Mouse (Mus musculus) erythroblast, adult 5-6 weeks (primary cell): Measurements from ENCODE around the gene Wasl. TPM values are rescaled to one million over a fixed set of nuclear protein-coding genes. Genes with fewer than 3 reads are reported as not detected.
A peak's percentile ranks its signal among the peaks of the same experiment; 100 is the strongest.

Source experiments
- ATAC-seq: replicated peaks from 2 replicates; pipeline ENCODE4 v1.8.0; 2016; ENCODE audit warnings: moderate number of reproducible peaks, mild to moderate bottlenecking, moderate TSS enrichment, inconsistent platforms; ENCODE audit not compliant: poor library complexity, low FRiP score, severe bottlenecking
- total RNA-seq, 2 experiments: library from RNA; stranded (forward) in 1 of 2; stranded (reverse) in 1 of 2; fragments of 150-400 nt in 1 of 2; fragments of 200-764, 138-1000 nt in 1 of 2; gene quantifications; 2 replicates each; pipeline versions ENCODE4 v1.2.3 to v1.2.4; 2015 to 2017; ENCODE audit warnings: low replicate concordance in 2 of 2

The Wasl gene
- total RNA-seq, 2 experiments from 2014 or later: 13.1 to 18.8 TPM

DNA sequence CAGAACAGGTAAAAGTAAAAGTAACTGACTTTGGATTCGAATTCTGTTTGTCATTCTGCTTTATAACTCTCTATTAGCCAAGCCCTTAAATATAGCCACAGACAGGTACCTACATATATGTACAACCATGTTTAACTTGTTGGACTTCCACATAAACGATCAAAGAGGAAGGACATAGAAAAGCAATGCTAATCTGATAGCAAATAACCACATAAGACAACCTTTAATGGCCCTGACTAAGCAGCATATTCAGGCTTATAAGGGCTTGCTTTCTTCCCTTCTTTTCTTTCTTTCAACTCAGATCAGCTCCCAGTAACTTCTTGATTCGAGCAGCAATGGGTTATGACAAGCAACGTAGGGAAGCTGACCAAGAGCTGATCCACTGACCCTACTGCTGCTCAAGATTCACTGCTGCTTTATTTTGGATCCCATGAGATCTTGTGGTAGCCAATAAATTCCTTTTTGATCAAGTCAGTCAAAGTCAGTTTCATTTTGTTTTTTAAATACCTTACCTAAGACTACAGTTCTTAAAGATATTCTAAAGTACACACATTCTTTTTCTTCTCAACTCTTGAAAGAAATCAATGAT, 17.6 kb downstream of the Wasl start:
- ATAC-seq: no peak

DNA sequence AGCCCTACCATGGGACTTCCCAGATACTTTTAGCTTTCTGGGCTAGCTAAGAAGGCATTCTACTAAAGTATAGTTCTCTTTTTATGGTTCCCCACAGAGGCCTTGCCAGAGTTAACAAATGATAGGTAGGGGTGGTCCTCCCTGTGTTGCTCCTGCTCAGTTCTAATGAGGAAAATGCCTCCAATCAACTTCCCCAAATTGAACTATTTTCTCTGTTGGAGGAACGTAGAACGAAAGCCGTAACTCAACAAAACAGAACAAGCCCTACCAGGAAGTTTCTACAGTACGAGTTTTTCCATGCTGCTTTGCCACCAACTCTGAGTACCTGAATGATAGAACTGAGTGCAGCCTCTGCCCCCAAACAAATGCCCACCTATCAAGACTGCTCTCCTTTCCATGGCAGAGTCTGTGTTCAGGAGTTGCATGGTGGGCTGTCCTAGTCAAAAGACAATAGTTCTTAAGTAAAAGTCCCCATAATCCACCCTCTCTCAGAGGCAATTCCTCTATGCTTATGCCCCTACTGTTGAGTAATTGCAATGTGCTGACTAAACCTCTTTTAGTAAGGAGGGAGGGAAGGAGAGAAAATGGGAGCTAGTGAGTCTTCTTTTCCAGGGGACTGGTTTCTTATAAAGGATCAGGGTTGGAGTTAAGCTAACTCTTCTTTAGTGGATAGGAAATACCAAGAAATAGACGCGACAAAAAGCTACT, 19.3 kb downstream of the Wasl start:
- no peak for ATAC-seq

DNA sequence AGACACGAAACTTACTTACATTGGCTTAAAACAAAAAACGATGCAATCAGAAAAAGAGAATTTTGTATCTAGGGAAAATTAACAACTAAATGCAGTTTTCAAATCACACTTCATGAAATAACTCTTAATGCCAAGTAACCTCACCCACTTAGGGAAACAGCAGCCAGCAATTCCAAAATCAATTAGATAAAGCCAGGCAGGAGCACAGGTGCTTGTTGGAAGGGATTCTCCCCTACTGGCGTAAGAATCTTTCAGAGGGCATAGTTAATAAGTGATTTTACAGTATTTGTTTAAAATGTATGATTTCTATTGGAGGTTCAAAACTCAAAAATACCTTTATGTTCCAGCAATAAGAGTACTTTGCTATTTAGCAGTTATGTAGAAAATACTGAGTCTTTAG, 21.8 kb downstream of the Wasl start:
- no peak for ATAC-seq

DNA sequence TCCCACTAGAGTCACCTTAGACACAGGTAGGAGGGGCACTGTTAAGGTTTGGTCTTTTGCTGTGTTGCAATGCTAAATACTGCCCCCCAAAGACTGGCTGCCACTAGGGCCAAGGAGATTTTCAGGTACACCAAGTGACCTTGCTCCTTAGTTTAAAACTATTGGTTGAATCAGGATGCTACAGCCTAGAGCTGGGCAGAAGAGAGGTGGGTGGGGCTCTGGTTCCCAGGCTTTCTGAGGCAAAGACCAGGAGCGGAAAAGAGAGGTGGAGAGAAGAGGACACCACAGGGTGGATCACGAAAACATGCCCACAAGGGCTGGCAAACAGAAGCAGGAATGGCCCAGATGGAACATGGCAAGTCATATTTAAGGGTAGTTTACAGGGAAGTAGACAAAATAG, 22.6 kb downstream of the Wasl start:
- ATAC-seq: no peak

DNA sequence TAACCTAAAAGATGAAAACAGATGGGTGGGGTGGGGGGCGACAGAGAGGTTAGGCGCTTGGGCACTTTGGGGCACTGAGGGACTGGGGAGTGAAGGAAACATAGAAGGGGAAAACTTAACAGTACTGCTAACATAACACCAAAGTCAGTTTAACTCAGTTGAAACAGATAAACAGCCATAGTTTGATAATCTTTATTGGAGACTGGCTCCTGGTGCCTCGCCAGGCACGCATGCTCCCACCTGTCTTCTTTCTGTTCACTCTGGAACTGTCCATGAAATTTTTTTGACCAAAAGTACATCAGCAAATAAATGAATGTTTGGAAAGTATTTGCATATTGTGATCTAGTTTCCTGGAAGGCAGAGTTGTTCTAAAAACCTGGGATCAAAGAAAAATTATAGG, 23.5 kb downstream of the Wasl start:
- no peak for ATAC-seq

DNA sequence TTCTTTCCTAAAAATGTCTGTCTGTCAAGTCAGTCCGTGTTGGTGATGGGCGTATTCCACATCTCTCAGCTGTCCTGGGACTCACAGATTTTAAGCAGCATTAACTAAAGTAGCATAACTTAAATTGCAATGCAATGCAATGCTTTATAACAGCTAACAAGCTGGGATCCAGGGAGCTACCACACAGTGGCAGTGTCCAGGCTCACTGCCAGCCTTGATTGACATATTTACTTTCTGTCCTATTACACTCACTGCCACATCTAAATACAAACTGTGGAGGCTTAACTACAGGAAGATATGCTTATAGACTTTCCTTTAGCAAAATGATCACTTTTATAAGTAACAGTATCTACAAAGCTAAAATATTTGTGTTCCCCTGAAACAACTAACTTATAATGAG, 29.0 kb downstream of the Wasl start:
- ATAC-seq: no peak

DNA sequence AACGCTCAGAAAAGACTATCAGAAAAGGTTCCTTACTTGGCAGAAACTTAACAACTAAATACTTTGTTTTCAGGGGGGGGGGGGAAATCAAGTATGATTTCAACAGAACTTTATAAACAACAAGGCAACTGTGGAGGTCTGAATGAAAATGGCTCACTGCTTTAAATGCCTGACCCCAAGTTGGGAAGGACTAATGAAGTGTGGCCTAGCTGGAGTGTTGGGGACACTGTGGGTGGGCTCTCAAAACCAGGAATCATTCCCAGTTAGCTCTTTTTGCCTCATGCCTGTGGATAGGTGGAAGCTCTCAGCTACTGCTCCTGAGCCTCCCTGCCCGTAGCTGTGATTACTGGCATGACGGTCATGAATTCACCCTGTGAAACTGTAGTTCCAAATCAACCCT, 30.7 kb downstream of the Wasl start:
- ATAC-seq: no peak

DNA sequence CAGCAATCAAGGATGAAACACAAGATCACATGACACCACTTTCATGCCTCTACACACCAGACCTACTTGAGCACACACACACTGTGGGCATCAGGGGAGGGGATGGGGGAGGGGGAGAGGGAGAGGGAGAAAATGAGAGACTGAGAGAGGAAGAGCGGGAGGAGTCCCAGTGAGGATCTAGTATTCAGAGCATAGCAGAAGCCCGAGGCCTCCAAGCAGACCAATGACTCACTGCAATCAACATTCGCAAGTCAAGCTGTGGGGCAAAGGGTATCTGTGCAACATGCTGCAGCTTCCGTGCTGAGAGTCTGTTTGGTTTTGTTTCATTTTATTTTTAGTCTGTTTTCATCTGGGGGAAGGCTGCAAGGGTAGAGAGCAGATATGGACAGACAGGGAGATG, 32.7 kb downstream of the Wasl start:
- ATAC-seq: no peak

DNA sequence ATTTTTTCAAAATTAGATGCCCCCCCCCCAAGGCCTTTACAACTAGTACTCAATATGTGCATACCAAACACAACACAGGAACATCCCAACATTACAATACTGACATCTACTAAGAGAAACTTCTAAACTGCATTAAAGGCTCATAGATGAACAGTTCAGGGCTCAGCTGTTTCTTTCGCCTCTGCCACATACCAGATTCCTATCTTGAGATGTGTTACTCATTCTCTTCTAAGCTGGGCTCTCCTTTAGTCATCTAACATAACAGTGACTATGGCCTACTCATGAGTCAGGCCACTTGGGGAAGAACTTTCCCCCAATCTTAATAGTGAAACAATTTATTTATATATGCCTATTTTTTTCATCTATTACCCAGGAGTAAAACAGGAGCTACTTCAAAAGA, 36.3 kb downstream of the Wasl start:
- ATAC-seq: no peak

DNA sequence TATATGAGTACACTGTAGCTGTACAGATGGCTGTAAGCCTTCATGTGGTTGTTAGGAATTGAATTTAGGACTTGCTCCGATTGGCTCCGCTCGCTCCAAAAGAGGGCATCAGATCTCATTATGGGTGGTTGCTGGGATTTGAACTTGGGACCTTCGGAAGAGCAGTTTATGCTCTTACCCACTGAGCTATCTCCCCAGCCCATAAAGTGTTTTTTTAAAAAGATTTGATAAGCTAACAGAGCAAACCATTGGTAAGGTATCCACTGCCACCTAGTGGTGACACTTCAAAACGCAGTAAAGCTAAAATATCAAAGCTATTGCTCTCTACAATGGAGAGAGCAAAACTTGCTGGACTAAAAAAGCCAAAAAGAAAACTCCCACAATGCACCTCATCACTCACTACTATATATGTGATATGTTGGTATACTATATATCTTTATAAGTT, 37.2 kb downstream of the Wasl start:
- peak; percentile 82 for ATAC-seq

DNA sequence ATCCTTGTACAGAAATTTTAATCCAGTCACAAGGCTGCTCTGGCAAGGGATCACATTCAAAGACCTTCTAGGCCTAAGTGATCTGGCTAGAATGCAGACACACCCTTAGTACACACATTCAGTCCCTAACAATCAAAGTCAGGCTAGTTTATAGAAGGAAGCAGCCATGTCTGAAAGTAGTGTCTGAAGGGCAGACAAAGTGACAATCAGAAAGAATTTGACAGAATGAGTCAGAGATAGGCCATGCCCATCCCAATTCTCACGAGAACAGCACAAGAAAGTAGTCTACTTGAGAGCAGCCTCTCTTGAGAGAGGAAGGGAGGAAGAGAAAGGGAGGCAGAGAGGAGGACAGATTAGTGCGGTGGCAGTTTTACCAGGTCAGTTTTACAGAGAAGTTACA, 42.7 kb downstream of the Wasl start:
- no peak for ATAC-seq

DNA sequence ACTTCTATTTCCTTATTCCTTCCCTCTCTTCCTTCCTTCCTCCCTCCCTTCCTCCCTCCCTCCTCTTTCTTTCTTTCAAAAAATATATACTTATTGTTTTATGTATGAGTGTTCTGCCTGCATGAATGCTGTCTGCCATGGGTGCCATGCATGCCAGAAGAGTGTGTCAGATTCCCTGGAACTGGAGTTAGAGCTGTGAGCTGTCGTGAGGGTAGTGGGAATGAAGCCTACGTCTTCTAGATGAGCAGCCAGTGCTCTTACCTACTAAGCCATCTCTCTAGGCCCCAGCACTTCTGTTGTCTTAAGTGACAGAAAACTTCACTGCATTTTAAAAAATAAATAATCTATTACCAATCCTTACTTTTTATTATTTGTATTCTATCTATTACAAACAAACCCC, 43.9 kb downstream of the Wasl start:
- no peak for ATAC-seq

DNA sequence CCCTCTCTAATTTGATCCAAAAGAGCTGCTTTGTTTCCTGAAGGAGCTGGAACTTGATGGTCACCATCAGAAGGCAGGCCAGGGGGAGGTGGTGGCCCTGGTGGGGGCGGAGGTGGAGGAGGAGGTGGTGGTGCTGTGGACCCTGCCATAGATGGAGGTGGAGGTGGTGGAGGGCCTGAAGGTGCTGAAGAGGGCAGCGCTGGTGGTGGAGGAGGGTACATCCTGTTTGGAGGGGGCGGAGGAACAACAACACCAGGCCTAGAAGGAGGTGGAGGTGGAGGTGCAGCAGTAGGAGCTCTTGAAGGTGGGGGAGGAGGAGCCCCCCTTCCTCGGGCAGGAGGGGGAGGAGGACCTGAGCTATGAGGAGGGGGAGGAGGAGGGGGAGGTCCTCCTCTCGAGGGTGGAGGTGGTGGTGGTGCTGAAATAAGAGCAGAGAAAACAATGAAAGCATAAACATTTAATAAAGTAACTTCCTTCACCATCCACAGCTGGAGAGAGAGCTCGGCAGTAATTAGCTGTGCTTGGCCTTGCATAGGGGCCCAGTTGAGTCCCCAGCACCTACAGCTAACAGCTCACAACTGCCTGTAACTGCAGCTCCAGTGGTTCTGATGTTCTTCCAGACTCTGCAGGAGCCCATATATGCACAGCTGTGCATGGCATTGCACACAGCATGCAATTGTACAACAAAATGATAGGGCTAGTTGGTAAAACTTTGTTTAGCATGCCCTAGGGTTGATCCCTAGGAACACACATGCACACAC, 45.3 kb downstream of the Wasl start:
- ATAC-seq: no peak

DNA sequence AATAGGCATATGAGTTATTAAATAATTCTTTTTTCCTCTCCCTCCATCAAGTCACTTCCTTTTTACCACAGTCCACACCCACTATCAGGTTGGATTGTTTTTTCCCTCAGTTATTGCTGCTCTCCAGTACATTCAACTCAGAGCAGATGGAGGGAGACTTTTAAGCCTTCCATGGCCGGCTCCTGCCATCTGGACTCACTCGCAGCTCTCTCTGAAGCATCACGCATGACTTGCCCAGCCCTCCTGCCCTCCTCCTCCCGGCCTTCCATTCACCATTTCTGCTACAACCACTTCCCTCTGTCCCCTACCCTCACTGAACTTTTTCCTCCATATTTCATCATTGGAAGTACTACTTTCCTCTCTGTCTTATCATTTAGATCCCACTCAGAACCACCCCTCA, 48.1 kb downstream of the Wasl start:
- ATAC-seq: no peak

DNA sequence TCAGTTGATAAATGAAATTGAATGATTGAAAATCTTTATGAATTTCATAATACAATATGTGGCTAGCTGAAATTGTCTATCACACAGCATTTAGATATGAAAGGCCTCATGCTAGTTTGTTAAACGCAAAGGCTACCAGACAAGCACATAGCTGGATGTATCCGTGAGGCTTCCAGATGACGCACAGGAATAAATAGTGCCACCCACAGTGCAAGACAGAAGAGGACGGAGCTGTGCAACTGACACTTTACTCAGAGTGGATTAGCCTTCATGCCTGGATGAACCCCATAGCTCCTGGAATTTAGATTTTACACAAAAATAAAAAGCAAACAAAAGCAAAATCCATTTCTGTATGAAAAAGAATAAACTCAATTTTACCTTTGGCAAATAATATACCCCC, 50.9 kb downstream of the Wasl start:
- no peak for ATAC-seq

DNA sequence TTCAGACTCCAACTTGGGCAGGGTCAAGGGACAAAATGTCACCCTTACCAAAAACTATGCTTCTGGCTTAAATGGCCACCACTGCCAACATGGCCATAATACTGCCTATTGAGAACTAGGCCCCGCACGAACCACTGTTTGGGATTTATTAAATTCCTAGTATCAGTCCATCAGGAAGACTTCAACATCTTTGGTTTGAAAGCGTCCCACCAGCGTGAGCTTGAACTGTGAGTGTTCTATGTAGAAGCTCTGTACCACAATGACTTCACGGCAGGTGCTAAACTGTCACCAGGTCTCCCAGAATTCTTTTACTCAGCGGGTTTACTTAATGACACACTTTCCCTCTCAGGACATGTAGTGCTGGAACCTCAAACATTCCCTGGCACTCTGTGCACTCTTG, 51.5 kb downstream of the Wasl start:
- ATAC-seq: no peak

DNA sequence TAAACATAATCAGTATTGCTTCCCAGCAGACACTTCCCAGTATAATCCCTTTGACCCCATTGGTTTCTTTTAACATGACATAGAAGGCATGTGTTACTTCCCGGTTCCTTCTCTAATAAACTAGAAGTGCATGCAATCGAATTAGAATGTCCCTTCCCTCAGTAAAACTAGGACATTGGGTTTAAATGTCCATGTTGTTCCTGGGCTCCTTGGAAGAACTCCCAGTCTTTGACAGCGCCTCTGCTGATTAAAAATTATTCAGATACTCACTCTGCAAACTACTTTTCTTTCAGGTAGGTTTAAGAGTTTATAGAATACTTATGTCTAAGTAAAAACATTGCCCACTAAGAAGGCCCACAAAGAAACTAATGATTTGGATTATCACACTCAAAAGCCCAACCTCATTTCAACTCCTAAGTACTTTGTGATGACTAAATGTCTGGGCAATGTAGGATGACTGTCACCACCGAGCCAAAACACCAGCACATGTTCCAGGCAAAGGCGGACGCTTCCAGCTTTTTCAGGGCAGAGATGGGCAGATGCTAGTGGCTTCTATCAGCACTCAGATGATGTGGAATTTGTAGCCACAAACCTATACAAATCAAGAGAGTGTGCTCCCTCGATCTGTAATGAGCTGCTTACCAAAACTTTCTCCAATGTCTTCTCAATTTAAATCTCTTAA, 52.6 kb downstream of the Wasl start:
- no peak for ATAC-seq

DNA sequence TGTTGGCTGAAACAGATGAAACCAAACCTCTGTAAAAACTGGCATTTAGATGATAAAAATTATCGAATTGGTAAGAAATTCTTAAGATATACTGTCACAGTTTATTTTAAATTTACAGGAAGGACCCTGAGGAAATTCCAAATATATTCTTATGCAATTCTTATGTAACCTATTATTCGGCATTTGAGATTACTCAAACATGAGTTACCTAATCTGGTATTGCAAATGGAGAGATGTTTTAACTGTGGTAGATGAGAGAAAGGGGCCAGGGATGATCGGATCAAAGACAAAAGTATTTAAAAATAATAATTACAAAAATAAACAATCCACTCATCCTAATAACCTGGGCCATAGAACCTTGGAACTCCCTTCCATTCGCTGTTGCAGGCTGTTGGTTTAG, 54.5 kb downstream of the Wasl start:
- ATAC-seq: no peak

DNA sequence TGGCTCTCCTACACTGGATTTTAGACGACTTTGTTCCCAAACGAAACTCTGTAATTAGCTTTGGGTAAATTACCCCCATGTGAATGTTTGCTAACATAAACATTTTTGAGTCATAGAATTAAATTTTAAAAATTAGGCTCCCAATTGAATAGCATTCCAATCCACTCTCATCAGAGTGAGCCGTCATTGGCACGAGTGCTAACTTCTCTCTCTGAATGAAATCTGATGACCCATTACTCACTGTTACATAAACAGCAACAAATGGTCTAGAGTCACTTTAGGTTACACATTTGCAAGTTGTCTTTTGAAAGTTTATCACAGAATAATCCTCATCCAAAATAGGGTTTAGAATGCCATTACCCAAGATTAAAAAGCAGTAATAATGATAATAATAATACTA, 55.3 kb downstream of the Wasl start:
- ATAC-seq: no peak

DNA sequence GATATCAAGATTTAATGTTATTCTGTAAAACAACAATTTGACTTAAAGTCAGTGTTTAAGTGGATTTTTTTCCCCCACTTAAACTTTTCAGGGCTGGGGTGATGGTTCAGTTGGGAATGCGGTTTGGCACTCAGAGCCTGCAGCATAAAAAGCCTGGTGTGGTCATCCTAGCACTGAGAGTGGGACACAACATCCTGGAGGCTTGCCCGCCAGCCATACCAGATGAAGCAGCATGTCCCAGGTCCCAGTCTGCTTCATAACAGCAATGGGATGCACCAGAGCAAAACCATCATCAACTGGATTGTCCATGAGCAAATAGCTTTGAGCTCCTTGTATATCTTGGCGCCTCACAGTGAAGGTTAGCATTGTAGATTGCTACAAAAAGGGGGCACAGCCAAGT, 56.1 kb downstream of the Wasl start:
- no peak for ATAC-seq

DNA sequence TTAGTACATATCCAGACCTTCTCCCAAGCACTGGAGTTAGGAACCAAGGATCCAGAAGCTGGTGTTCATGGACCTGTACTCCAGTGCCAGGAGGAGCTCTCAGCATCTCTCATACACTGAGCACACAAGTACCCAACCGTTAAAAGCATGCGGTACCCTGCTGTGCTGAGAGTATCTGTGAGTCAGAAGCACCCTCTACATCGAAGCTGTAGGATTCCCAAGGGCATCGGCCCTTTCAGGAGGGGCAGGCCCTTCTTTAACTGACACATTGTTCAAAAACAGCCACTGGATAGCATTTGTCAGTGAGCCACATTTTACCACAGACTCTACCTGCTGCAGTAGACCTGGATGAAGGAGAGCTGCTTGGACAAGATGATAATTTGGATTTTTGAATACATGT, 56.7 kb downstream of the Wasl start:
- ATAC-seq: no peak
